Mouse (Mus musculus) heart, embryonic 10.5 days (tissue): Measurements from ENCODE around the gene Phb2. TPM values are rescaled to one million over a fixed set of nuclear protein-coding genes. Genes with fewer than 3 reads are reported as not detected.
"Not testable (repeated sequence)": the region's sequence is repeated elsewhere in the genome, so short reads cannot be mapped to it uniquely, and the experiment has no call there.

Experiments used
- DNase-seq: peaks from one replicate; pipeline ENCODE4 v3.0.0-alpha.2; 2017; ENCODE audit warnings: low spot score
- H3K27ac ChIP-seq: fragments of 300-500 bp; sonication (generic); 2 replicates; pipeline ENCODE4 v1.5.1; 2016; ENCODE audit warnings: mild to moderate bottlenecking
- H3K27me3 ChIP-seq: fragments of 300-500 bp; sonication (generic); 2 replicates; pipeline ENCODE4 v1.6.1; 2016; ENCODE audit warnings: mild to moderate bottlenecking; ENCODE audit not compliant: poor library complexity, insufficient read depth, severe bottlenecking
- H3K36me3 ChIP-seq: fragments of 300-500 bp; sonication (generic); 2 replicates; pipeline ENCODE4 v1.6.1; 2016; ENCODE audit warnings: mild to moderate bottlenecking, moderate library complexity
- H3K4me1 ChIP-seq: fragments of 300-500 bp; sonication (generic); 2 replicates; pipeline ENCODE4 v1.6.1; 2016; ENCODE audit warnings: mild to moderate bottlenecking
- H3K4me3 ChIP-seq: fragments of 300-500 bp; sonication (generic); 2 replicates; pipeline ENCODE4 v1.5.1; 2016; ENCODE audit warnings: mild to moderate bottlenecking, moderate library complexity
- H3K9me3 ChIP-seq: fragments of 300-500 bp; sonication (generic); 2 replicates; pipeline ENCODE4 v1.6.1; 2016; ENCODE audit warnings: mild to moderate bottlenecking, moderate library complexity
- WGBS: fragments of 180-500 bp; shearing (Covaris S2); methylation state at CpG from one replicate; pipeline ENCODE4 v1.1.7; 2016; 5-methylcytosine and 5-hydroxymethylcytosine counted together
- polyA plus RNA-seq: library from polyadenylated mRNA; unstranded; fragments of >200 nt; fragmentation: Nextera tagmentation; extraction: Ambion mirVana; gene quantifications from 2 replicates; pipeline ENCODE4 v1.2.1, GENCODE M21; 2016

Phb2 gene
- polyA plus RNA-seq, 1 experiment from 2014 or later, result 483 TPM

DNA sequence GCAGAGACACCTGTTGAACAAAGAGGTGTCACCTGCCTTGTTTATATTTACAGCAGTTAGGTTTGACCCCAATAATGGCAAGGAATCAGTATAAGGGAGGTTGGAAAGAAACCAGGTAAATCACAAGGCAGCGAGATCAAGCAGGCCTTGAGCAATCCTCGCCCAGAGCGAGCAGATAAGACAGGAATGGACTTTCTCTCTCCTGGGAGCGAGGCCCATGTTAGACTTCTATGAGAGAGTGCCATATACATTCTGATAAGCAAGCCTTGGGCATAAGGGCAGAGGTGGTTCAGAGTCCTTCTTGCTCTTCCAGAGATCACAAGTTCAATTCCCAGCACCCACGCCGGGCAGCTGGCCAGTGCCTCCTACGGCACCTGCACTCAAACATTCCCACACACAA lies 33.4 kb upstream of the Phb2 start:
- no peaks in the 10 kb centered on the region for H3K27me3 ChIP-seq
- H3K4me1 ChIP-seq, result peaks cover 10% of the 10 kb centered on the region
- H3K9me3 ChIP-seq, result no peaks in the 10 kb centered on the region
- no peak overlapping the region for H3K27ac ChIP-seq
- 75% methylated on average over 7 of the region's 7 CpGs for WGBS
- H3K36me3 ChIP-seq, result peaks cover 10% of the 10 kb centered on the region
- H3K4me3 ChIP-seq, result no peak overlapping the region
- no peak for DNase-seq

- no peak overlapping the region for H3K27ac ChIP-seq
- no peak for DNase-seq
- H3K27me3 ChIP-seq, result no peaks in the 10 kb centered on the region
- H3K4me3 ChIP-seq, result no peak overlapping the region
- peaks cover 12% of the 10 kb centered on the region for H3K4me1 ChIP-seq
- H3K9me3 ChIP-seq, result no peaks in the 10 kb centered on the region
- WGBS, result 95% methylated on average over 3 of the region's 3 CpGs
- H3K36me3 ChIP-seq, result peaks cover 4% of the 10 kb centered on the region
These were observed 32.6 kb upstream of the Phb2 start for GRCm38 (mm10) chr6:124679486-124679885.

- DNase-seq, H3K9me3 ChIP-seq, H3K36me3 ChIP-seq, H3K27me3 ChIP-seq, H3K27ac ChIP-seq, H3K4me3 ChIP-seq: not testable (repeated sequence)
- 84% methylated on average over 6 of the region's 6 CpGs for WGBS
- H3K4me1 ChIP-seq, result peaks cover 12% of the 10 kb centered on the region
These were observed 29.8 kb upstream of the Phb2 start for GRCm38 (mm10) chr6:124682291-124682690.

- no peaks in the 10 kb centered on the region for H3K9me3 ChIP-seq
- no peak overlapping the region for H3K4me3 ChIP-seq
- no peak overlapping the region for H3K27ac ChIP-seq
- WGBS, result 67% methylated on average over 14 of the region's 14 CpGs
- peaks cover 12% of the 10 kb centered on the region for H3K4me1 ChIP-seq
- H3K36me3 ChIP-seq, result no peaks in the 10 kb centered on the region
- no peaks in the 10 kb centered on the region for H3K27me3 ChIP-seq
- no peak for DNase-seq
These were observed 28.3 kb upstream of the Phb2 start for GRCm38 (mm10) chr6:124683591-124684417.

DNA sequence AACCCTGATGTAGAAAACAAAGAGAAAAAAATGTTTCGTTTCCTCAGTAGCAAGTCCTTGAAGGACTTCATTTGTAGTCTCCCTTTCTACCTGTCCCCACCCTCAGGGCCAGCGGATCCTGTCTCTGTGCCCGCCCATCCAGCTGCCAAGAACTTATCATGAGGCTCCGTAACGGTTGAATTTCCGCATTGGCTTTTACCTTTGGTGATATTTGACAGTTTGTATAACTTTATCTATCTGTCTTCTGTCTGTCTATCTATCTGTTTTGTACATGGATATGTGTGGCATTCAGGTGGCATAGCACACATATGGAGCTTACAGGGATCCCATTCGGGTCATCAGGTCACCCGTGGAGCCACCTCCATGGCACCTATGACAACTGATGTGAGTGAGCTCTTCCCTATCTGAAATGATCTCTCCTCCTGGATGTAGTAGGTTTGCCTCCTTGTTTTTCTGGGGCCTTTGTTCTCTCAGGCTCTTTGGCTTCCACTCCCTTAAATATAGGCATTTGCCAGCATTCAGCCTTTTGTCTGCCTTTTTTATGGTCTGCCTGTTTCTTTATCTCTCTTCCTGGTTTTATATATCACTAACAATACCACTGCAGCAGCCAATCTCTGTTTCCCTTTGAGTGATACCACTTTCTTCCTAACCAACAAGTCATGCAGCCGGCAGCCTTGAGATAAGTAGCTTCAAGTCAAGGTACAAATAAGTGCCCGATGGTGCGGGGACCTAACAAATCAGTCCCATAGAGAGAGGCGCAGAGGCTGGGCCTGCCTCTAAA lies 26.3 kb upstream of the Phb2 start:
- no peaks in the 10 kb centered on the region for H3K9me3 ChIP-seq
- H3K4me1 ChIP-seq, result peaks cover 12% of the 10 kb centered on the region
- no peaks in the 10 kb centered on the region for H3K36me3 ChIP-seq
- no peak overlapping the region for H3K4me3 ChIP-seq
- 79% methylated on average over 12 of the region's 12 CpGs for WGBS
- no peaks in the 10 kb centered on the region for H3K27me3 ChIP-seq
- DNase-seq, result no peak
- no peak overlapping the region for H3K27ac ChIP-seq

DNA sequence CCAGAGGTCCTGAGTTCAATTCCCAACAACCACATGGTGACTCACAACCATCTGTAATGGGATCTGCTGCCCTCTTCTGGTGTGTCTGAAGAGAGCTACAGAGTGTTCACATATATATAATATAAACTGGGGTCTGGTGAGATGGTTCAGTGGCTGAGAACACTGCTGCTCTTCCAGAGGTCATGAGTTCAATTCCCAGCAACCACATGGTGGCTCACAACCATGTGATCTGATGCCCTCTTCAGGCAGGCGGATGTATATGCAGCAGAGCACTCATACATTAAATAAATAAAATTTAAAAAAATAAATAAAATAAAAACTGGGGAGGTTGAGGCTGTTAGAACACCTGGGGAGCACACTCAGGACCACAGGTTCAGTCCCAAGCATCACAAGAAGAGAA lies 25.5 kb upstream of the Phb2 start:
- not testable (repeated sequence) for H3K27me3 ChIP-seq, H3K27ac ChIP-seq, H3K9me3 ChIP-seq, H3K36me3 ChIP-seq, H3K4me3 ChIP-seq, DNase-seq
- 73% methylated on average over 1 of the region's 1 CpGs for WGBS
- peaks cover 12% of the 10 kb centered on the region for H3K4me1 ChIP-seq

GRCm38 (mm10) chr6:124688151-124688758 lies 23.9 kb upstream of the Phb2 start:
- DNase-seq, result no peak
- 81% methylated on average over 8 of the region's 8 CpGs for WGBS
- Histone ChIP-seq H3K27ac (no peak overlapping the region), H3K4me3 (no peak overlapping the region), H3K9me3 (no peaks in the 10 kb centered on the region), H3K27me3 (no peaks in the 10 kb centered on the region), H3K36me3 (no peaks in the 10 kb centered on the region), H3K4me1 (peaks cover 10% of the 10 kb centered on the region)

DNA sequence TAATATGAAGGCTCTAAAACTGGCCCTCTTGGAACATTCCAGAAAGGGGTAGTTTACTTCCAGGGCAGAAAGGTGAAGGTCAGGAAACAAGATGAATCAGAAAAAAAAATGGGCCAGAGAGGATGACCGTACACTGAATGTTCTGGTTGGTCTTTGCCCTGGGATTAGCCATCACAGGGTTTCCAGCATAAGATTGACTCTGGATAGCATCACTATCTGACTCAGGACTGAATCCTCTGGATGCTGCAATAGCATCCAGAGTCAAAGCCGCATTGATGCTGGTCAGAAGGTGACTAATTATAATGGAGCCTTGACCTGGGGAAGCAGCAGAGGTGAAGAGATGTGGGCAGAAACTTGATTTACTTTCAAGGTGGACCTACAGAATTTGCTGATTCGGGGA lies 23.1 kb upstream of the Phb2 start:
- H3K4me3 ChIP-seq, result no peak overlapping the region
- no peak for DNase-seq
- WGBS, result 93% methylated on average over 3 of the region's 3 CpGs
- no peaks in the 10 kb centered on the region for H3K27me3 ChIP-seq
- H3K27ac ChIP-seq, result no peak overlapping the region
- H3K4me1 ChIP-seq, result peaks cover 3% of the 10 kb centered on the region; the same call in 1 of the 2 replicates
- H3K36me3 ChIP-seq, result no peaks in the 10 kb centered on the region
- H3K9me3 ChIP-seq, result no peaks in the 10 kb centered on the region

DNA sequence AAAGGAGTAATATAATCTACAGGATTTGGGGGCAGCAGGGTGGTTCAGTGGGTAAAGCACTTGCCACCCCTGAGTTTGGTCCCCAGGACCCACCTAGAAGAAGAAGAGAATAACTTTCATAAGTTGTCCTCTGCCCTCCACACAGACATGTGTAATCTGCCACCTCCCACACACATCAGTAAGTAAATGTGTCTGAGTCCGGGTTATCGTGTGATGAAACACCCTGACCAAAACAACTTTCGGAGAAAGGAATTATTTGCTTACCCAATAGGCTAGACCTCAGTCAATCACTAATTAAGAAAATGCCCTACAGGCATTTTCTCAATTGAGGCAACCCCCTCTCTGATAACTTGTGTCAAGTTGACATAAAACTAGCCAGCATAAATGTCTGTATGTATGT lies 21.6 kb upstream of the Phb2 start:
- Histone ChIP-seq H3K4me3 (no peak overlapping the region), H3K4me1 (peaks cover 8% of the 10 kb centered on the region; the same call in 1 of the 2 replicates), H3K27ac (no peak overlapping the region), H3K27me3 (no peaks in the 10 kb centered on the region), H3K9me3 (no peaks in the 10 kb centered on the region), H3K36me3 (no peaks in the 10 kb centered on the region)
- WGBS, result 98% methylated on average over 3 of the region's 3 CpGs
- no peak for DNase-seq

GRCm38 (mm10) chr6:124693243-124693981 lies 18.7 kb upstream of the Phb2 start:
- no peaks in the 10 kb centered on the region for H3K27me3 ChIP-seq
- 82% methylated on average over 15 of the region's 15 CpGs for WGBS
- H3K9me3 ChIP-seq, result no peaks in the 10 kb centered on the region
- no peak overlapping the region for H3K4me3 ChIP-seq
- H3K36me3 ChIP-seq, result no peaks in the 10 kb centered on the region
- H3K4me1 ChIP-seq, result 0 out of 2 replicates have a peak, but pooled peaks cover 8% of the 10 kb centered on the region
- DNase-seq, result no peak
- no peak overlapping the region for H3K27ac ChIP-seq

DNA sequence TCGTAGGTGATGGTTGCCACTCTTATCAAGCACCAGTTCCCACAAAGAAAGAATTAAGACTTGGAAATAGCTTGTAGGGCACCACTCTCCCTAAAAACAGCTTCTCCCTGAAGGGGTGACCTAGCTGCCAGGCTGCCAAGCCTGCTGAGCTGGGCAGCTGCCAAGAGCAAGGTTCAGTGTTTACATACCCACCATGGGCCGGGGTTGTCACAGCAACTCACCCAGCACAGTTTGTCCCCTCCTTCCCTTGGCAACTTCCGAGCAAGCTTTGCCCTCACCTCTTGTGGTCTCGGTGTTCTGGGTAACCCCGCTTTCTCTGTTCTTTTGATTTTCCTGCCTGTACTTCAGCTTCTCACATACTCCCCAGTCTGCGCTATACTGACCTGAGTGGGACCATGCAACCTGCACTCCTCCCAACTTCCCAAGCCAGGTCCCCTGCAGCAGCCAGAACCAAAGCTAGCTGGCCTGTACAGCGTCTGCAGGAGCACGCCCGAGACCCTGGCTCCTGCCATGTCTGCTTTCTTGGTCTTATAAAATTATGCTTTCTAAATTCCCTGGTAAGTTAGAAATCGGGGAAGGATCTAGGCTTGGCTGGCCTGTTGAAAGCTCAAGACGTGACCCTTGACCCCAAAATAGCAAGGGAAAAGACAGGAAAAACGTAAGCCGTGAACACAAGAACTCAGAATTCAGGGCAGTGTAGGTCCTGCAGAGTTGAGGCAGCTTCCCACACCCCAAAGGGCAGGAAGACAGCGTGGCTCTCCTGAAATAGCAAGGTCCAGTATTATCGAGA lies 17.8 kb upstream of the Phb2 start:
- no peak for DNase-seq
- 83% methylated on average over 15 of the region's 15 CpGs for WGBS

More for the DNA sequence above, 17.8 kb upstream of the Phb2 start:
- Histone ChIP-seq H3K27me3 (no peaks in the 10 kb centered on the region), H3K36me3 (peaks cover 5% of the 10 kb centered on the region; the same call in 1 of the 2 replicates), H3K4me1 (0 out of 2 replicates have a peak, but pooled peaks cover 8% of the 10 kb centered on the region), H3K4me3 (no peak overlapping the region), H3K27ac (no peak overlapping the region), H3K9me3 (no peaks in the 10 kb centered on the region)
